Mouse (Mus musculus) cerebellum, adult 9-11 months (tissue): Measurements from ENCODE around the gene Stoml2.
"Not testable (repeated sequence)": the region's sequence is repeated elsewhere in the genome, so short reads cannot be mapped to it uniquely, and the experiment has no call there.

Experiments used
- DNase-seq: peaks from one replicate; pipeline ENCODE4 v3.0.0; 2022

Gene Stoml2

DNA sequence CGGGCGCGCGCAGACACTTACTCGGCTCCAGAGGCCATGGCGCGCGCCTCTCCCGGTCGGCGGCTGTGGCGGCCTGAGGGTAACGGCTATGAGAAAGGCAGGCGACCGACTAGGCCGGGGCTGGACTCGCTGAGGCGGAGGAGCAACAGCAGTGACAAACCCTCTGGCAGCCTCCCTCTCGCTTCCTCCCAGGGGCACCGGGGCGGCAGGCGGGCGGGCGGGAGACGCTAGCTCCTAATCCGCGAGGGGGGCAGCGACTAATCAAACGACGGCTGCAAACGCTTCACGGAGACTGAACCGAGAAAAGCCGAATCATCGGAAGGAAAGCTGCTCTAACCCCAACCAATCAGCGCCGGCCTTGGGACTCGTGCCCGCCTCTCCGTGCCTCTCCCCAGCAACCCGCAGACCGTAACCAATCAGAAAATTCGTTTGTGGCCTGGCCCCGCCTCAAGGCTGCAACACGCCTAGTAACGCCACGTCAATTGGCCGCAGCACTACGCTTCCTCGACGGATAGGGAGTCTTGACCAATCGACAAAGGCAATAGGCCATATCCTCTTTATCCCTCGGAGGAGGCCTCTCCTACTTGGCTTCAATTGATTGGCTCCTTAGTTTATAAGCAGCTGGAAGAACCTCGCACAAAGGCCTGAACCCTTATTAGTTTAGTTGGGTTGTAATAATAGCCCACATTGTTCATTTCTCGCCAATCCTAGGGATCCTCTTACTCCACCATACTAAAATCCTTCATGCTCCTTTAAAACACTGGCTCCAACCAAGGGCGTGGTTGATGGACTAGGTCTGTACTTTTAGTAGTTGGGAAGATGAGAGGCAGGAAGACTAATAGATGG is 31.1 kb downstream of the Stoml2 start, which contains the start of gene Vcp:
TSS of gene Vcp (minus strand) at position 367 of the 846 bp plus-strand sequence.
- DNase-seq, result peak; percentile 99

DNA sequence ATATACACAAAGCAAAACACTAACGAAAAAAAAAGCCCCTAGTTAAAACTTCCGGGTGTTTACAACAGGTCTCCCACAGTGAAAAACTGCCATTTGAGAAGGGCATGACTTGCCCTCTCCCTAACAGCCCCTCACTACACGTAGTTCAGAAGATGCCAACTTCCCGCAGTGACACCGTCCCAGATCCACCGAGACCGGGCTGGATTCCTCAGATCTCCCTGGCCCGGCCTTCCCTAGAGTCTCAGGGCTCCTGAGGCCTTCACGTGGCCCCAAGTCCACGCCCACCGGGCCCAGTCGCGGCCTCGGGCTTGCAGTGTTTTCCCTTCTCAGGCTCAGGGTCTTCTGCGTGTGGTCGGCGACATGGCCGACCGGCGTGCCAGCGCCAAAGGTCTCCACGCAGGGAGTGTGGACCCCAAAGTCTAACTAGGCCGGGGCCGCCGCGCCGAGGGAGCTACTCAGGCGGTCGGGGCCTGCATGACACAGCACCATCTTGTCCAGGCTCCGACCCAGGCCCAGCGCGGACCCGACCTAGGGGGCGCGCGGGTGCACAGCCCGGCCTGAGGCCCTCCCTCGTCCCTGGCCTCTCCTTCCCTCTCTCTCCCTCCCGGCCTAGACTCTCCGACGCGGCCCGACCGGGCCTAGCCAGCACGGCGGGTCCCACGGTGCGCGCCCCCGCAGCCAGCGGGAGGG is 31.9 kb downstream of the Stoml2 start:
- DNase-seq, result peak; percentile 82

DNA sequence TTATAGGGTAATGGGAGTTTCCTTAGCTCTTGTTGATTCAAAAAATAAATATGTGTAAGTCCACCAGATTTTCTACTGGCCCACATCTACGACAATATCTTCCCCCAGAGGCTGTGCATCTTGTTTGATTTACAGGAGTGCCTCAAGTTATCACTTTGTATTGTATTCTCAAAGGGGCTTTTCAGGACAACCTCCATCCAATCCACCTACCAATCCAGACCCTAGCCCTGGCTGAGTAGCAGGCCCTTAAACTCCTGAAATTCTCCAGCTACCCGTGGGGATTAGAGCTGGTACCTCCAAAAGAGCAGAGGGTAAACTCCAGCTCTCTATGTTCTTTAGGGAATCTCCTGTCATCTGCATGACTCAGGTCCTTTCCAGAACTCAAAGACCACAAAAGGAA is 33.5 kb downstream of the Stoml2 start:
- DNase-seq, result no peak

GRCm38 (mm10) chr4:42988296-42988695 is 43.2 kb downstream of the Stoml2 start:
- no peak for DNase-seq

DNA sequence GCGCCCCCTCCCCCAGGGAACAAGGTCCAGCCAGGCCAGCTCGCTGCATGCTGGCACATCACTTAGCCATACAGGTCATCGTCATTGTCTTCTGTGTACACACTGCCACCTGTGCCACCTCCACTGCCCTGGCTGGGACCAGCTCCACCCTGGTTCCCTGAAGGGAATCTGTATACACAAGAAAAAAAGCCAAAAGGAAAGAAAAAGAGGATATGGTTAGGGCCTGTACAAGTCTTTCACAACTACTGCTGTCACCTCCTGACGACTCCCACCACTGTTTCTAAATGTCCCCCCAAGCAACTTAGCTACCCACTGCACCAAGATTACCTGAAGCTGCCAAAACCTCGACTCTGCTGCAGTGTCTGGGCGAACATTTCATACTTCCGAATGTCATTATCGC is 51.0 kb downstream of the Stoml2 start:
- not testable (repeated sequence) for DNase-seq

GRCm38 (mm10) chr4:42978062-42978461 is 53.4 kb downstream of the Stoml2 start:
- DNase-seq, result no peak
